Mouse (Mus musculus) c-Kit-negative CD71-positive TER-119-positive erythroid progenitor cells, embryonic 14.5 days (primary cell): ENCODE results near the gene Hc.

Source experiments
- DNase-seq: peaks from one replicate; pipeline ENCODE4 v3.0.0-alpha.2; 2013; ENCODE audit warnings: low read depth, low spot score

The Hc gene

GRCm38 (mm10) chr2:35058325-35058724 lies 2.9 kb downstream of the Hc start:
- DNase-seq: no peak

- no peak for DNase-seq
These were observed 4.0 kb downstream of the Hc start for GRCm38 (mm10) chr2:35057243-35057642.

- DNase-seq: peak; percentile 41
These were observed 12.4 kb downstream of the Hc start for GRCm38 (mm10) chr2:35048851-35049250.

GRCm38 (mm10) chr2:35044956-35045355 lies 16.3 kb downstream of the Hc start:
- DNase-seq: no peak

GRCm38 (mm10) chr2:35038580-35039375 lies 22.5 kb downstream of the Hc start:
- DNase-seq: no peak

- no peak for DNase-seq
These were observed 36.5 kb downstream of the Hc start for GRCm38 (mm10) chr2:35024646-35025154.

- DNase-seq: peak; percentile 51
These were observed 39.4 kb downstream of the Hc start for GRCm38 (mm10) chr2:35021806-35022205.

- no peak for DNase-seq
These were observed 45.4 kb downstream of the Hc start for GRCm38 (mm10) chr2:35015861-35016260.

GRCm38 (mm10) chr2:35011649-35012048 lies 49.6 kb downstream of the Hc start:
- DNase-seq: no peak

- DNase-seq: no peak
These were observed 62.3 kb downstream of the Hc start for GRCm38 (mm10) chr2:34998956-34999355.

- DNase-seq: no peak
These were observed 64.7 kb downstream of the Hc start for GRCm38 (mm10) chr2:34996506-34996905.

- DNase-seq: no peak
These were observed 67.4 kb downstream of the Hc start for GRCm38 (mm10) chr2:34993696-34994356.

GRCm38 (mm10) chr2:34992729-34993695 lies 68.2 kb downstream of the Hc start:
- no peak for DNase-seq

- no peak for DNase-seq
These were observed 69.3 kb downstream of the Hc start for GRCm38 (mm10) chr2:34991966-34992365.

GRCm38 (mm10) chr2:34989749-34990148 lies 71.5 kb downstream of the Hc start:
- no peak for DNase-seq

- no peak for DNase-seq
These were observed 73.6 kb downstream of the Hc start for GRCm38 (mm10) chr2:34987595-34987994.

GRCm38 (mm10) chr2:34984885-34985284 lies 76.4 kb downstream of the Hc start:
- DNase-seq: no peak

GRCm38 (mm10) chr2:34982906-34983698 lies 78.1 kb downstream of the Hc start:
- no peak for DNase-seq

- no peak for DNase-seq
These were observed 79.0 kb downstream of the Hc start for GRCm38 (mm10) chr2:34982096-34982724.

- DNase-seq: no peak
These were observed 81.7 kb downstream of the Hc start for GRCm38 (mm10) chr2:34979459-34980011.
